ENCODE assay signal across 11 mouse cellular contexts in genomic region chr16:43303245-43304197, GRCm38 (mm10).
A peak's percentile ranks its signal among the peaks of the same experiment; 100 is the strongest.
DNase-seq lines count a peak whose midpoint lies in the region; ATAC-seq and TF ChIP-seq lines count a peak whose summit lies in the region.
"Had no signal": no experiment of that assay in that cellular context is flagged by ENCODE, and none has a peak within 500 bp of the region (broad histone marks: within the 10 kb centered on the region; RNA-seq: fewer than 3 reads in every experiment).

No protein-coding gene starts in this region.

- peak; percentile 54 for DNase-seq in intestine, embryonic 14.5 days (ENCODE audit: low spot score)
- DNase-seq in Patski (ENCODE audit: low read depth, low spot score) = peak; percentile 44
- peak; percentile 43 for DNase-seq in embryo, embryonic 10.5 days (ENCODE audit: low spot score)
- DNase-seq in layer of hippocampus, adult 9-11 months = peak; percentile 68
- DNase-seq in c-Kit-positive CD71-positive TER-119-positive erythroid progenitor cells, embryonic 14.5 days (ENCODE audit: low spot score) = no peak
- DNase-seq in spleen, adult 18-20 months = no peak

- no peaks in the 10 kb centered on the region for H3K27me3 ChIP-seq in intestine, embryonic 14.5 days (replicated peaks; ENCODE audit: control insufficient read depth, insufficient read depth, low read length)
- no peaks in the 10 kb centered on the region for H3K27me3 ChIP-seq in intestine, postnatal 0 days (replicated peaks; ENCODE audit: control insufficient read depth, insufficient read depth, low read length)
- no peaks in the 10 kb centered on the region for H3K27me3 ChIP-seq in Patski
- H3K27me3 ChIP-seq in heart, embryonic 16.5 days (ENCODE audit: control insufficient read depth, insufficient read depth, low read length) = no peaks in the 10 kb centered on the region
- H3K27me3 ChIP-seq: midbrain, embryonic 12.5 days had no signal

- ATAC-seq in intestine, embryonic 14.5 days (replicated peaks; ENCODE audit: low FRiP score, low TSS enrichment, low read depth) = no peak
- ATAC-seq in intestine, postnatal 0 days = no peak
- ATAC-seq in Patski = peak; percentile 97
- peak; percentile 94 for ATAC-seq in heart, embryonic 16.5 days (replicated peaks; ENCODE audit: extremely low read depth, insufficient read depth, low FRiP score)

- POLR2A ChIA-PET in Patski (lab: Charles Lee) = no interaction called here

- H3K4me3 ChIP-seq in intestine, embryonic 14.5 days (ENCODE audit: low read depth, low read length) = no peak overlapping the region
- no peak overlapping the region for H3K4me3 ChIP-seq in intestine, postnatal 0 days (ENCODE audit: low read depth, low read length)
- no peak overlapping the region for H3K4me3 ChIP-seq in heart, embryonic 16.5 days (ENCODE audit: low read length)
- H3K4me3 ChIP-seq: erythroblast, embryonic 14.5 days; midbrain, embryonic 12.5 days had no signal

- H3K9ac ChIP-seq in intestine, embryonic 14.5 days (ENCODE audit: low read length) = no peak overlapping the region
- no peak overlapping the region for H3K9ac ChIP-seq in intestine, postnatal 0 days (ENCODE audit: low read depth, low read length)
- 0 out of 2 replicates have a peak overlapping the region, but pooled peaks have one; percentile 24 for H3K9ac ChIP-seq in heart, embryonic 16.5 days (ENCODE audit: low read length)
- H3K9ac ChIP-seq: midbrain, embryonic 12.5 days had no signal

- WGBS in intestine, embryonic 14.5 days = 44% methylated on average over 9 of the region's 9 CpGs
- 59% methylated on average over 9 of the region's 9 CpGs for WGBS in intestine, postnatal 0 days
- WGBS in heart, embryonic 16.5 days = 23% methylated on average over 9 of the region's 9 CpGs

- in situ Hi-C loops in Patski (cut with MboI; ENCODE audit: low pct_unique_long_range_greater_than_20kb) = no loop called here

- H3K9me3 ChIP-seq in intestine, embryonic 14.5 days (ENCODE audit: control insufficient read depth, low read length) = no peaks in the 10 kb centered on the region
- H3K9me3 ChIP-seq in intestine, postnatal 0 days (ENCODE audit: control insufficient read depth) = no peaks in the 10 kb centered on the region
- no peaks in the 10 kb centered on the region for H3K9me3 ChIP-seq in heart, embryonic 16.5 days (replicated peaks; ENCODE audit: control insufficient read depth, low read length)
- H3K9me3 ChIP-seq: G1E; midbrain, embryonic 12.5 days had no signal

- no peak for TF ChIP-seq CTCF in intestine, postnatal 0 days (IDR thresholded peaks at IDR 0.05; ENCODE audit: low read depth)
- TF ChIP-seq CTCF in Patski (IDR thresholded peaks at IDR 0.05) = no peak

- H3K4me1 ChIP-seq in intestine, embryonic 14.5 days (replicated peaks; ENCODE audit: control insufficient read depth, insufficient read depth, low read length) = peaks cover 9% of the 10 kb centered on the region; the same call in 1 of the 2 replicates
- H3K4me1 ChIP-seq in intestine, postnatal 0 days (replicated peaks; ENCODE audit: control insufficient read depth, insufficient read depth, low read length) = no peaks in the 10 kb centered on the region
- peaks cover 4% of the 10 kb centered on the region; the same call in 1 of the 2 replicates for H3K4me1 ChIP-seq in heart, embryonic 16.5 days (ENCODE audit: control insufficient read depth, insufficient read depth, low read length)

- no peaks in the 10 kb centered on the region for H3K36me3 ChIP-seq in intestine, embryonic 14.5 days (ENCODE audit: control insufficient read depth, insufficient read depth, low read length)
- H3K36me3 ChIP-seq in intestine, postnatal 0 days (ENCODE audit: control insufficient read depth, insufficient read depth) = no peaks in the 10 kb centered on the region
- no peaks in the 10 kb centered on the region for H3K36me3 ChIP-seq in heart, embryonic 16.5 days (ENCODE audit: control insufficient read depth, insufficient read depth)
- H3K36me3 ChIP-seq: G1E; midbrain, embryonic 12.5 days had no signal

- H3K27ac ChIP-seq in intestine, embryonic 14.5 days (ENCODE audit: low read depth) = no peak overlapping the region
- no peak overlapping the region for H3K27ac ChIP-seq in intestine, postnatal 0 days (ENCODE audit: low read depth, low read length)
- H3K27ac ChIP-seq in heart, embryonic 16.5 days (ENCODE audit: low read length) = peak overlapping the region; percentile 88
- H3K27ac ChIP-seq: midbrain, embryonic 12.5 days had no signal

- H3K4me2 ChIP-seq in intestine, embryonic 14.5 days (ENCODE audit: low read length) = no peak overlapping the region
- H3K4me2 ChIP-seq in intestine, postnatal 0 days (replicated peaks; ENCODE audit: low read depth) = no peak overlapping the region
- H3K4me2 ChIP-seq in heart, embryonic 16.5 days (ENCODE audit: low read depth, low read length) = peak overlapping the region; percentile 24; the same call in 1 of the 2 replicates
- H3K4me2 ChIP-seq: midbrain, embryonic 12.5 days had no signal

- CTCF ChIA-PET in Patski (lab: Charles Lee) = no interaction called here

Comparison
In these comparisons a context has a peak if more than half of its experiments do, and no peak if none do; other contexts are left out.
1. ATAC-seq: peak in Patski (single experiment) and heart, embryonic 16.5 days (single experiment); none in intestine, embryonic 14.5 days (single experiment) and intestine, postnatal 0 days (single experiment).
2. DNase-seq: peak in intestine, embryonic 14.5 days (single experiment), Patski (single experiment), embryo, embryonic 10.5 days (single experiment) and layer of hippocampus, adult 9-11 months (single experiment); none in c-Kit-positive CD71-positive TER-119-positive erythroid progenitor cells, embryonic 14.5 days (single experiment) and spleen, adult 18-20 months (0 of 2).